Mouse (Mus musculus): ENCODE results near the gene Pold4.

DNA sequence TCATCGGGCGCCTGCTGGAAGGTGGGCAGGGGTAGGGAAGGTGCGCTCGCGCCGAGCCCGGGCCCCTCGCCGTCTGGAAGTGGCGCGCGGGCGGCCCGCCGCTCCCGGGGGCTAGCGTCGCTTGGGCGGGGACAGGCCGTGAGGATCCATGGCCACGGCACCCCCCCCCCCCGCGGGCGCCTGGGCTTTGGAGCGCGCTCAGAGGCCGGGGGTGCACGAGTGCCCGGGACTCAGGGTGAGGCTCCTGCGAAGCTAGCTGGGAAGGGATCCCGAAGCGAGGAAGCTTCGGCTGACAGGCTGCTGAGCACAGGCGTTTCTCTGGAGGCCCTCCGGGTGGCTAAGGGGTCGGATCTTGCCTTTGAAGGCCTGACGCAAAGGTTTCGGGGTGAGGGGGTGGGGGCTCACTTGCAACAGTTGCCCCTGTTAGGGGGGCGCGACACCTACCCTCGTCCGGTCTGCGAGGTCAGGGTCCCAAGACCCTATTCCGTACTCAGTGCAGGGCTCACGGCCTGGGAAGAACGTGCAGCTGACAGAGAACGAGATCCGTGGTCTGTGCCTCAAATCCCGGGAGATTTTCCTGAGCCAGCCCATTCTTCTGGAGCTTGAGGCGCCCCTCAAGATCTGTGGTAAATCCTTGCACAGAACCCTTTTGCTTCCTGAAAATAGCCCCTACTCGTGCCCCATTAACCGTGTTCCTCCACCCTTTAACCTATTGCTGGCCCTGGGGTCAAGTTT lies 39.3 kb upstream of the Pold4 start:
- TF ChIP-seq CTCF (IDR thresholded peaks at IDR 0.05; ENCODE audit: extremely low read depth, insufficient read depth, low read length) (no peak), POLR2A (IDR thresholded peaks at IDR 0.05; ENCODE audit: extremely low read depth, insufficient read depth, low read length) (no peak)

Measured in cortical plate, adult 2 months (tissue).